Mouse (Mus musculus): Measurements from ENCODE around the gene Ermp1.
A peak's percentile ranks its signal among the peaks of the same experiment; 100 is the strongest.
"Not testable (repeated sequence)": the region's sequence is repeated elsewhere in the genome, so short reads cannot be mapped to it uniquely, and the experiment has no call there.

The Ermp1 gene

DNA sequence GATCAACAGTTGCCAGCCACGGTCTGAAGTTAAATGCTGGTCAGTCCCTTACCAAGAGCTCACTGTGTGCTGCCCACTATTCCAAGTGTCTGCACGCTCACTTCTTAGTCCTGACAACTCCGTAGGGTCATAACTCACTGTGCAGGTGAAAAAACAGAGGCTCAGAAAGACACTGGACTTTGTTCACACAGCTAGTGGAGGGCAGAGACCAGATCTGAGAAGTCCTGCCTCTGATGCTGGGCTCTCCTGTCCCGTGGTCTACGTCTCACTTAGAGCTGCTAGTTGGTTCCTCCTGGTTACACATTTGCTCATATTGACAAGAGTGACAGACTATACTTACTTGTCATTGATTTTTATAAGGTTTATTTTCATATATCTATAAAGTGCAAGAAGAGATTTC is 49.2 kb downstream of the Ermp1 start:
- DNase-seq (ENCODE audit: low spot score), result no peak

DNA sequence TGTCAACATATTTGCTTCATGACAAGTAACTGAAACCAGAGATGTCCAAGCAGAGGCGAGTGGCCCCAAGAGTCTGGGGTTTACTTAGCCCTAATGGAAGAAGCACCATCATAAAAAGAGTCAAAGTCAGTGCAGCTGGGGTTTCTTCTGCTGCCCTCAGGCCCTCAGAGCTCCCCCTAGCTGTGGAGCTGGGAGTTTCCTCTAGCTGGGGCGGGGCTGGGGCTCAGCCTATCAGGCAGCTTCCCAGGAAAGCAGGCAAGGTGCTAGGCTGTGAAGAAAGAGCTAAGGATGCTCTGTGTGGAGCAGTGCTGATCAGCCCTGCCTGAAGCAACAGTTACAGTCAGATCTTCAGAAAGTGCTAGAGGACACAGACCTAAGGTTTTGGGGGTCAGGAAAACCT is 51.2 kb downstream of the Ermp1 start:
- no peak for DNase-seq (ENCODE audit: low spot score)

DNA sequence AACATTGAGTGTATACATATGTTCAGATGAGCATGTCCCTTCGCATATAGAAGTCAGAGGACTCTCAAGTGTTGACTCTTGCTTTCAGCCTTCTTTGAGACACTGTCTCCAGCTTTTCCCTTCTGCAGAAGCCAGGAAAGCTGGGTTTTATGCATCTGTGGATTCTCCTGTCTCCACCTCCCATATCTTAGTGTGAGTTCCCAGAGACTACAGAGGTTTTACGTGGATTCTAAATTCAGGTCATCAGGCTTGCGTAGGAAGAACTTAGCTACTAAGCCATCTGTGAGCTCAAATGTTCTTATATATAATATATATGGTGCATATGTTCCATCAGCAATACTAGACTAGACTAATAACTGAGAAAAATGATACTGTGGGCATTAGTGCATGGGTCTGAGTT is 51.9 kb downstream of the Ermp1 start:
- DNase-seq (ENCODE audit: low spot score), result no peak

DNA sequence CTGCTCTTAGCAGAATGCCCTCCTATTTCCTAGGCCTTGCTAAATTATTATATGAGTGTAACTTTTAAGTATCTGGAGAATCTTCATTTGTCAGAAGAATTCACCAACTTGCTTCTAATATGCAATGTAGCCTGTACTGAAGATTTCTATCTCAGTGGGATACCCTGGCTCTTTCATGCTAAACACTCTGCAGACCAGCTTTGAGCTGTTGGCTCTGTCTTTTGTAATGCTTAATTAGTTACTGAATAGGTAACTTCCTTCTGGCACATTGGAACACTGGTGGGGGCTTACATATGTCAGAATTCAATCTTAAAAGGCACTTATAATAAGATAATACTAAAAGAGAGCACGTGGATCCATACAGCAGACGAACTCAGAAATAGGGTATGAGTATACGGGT is 54.4 kb downstream of the Ermp1 start:
- DNase-seq (ENCODE audit: low spot score), result not testable (repeated sequence)

DNA sequence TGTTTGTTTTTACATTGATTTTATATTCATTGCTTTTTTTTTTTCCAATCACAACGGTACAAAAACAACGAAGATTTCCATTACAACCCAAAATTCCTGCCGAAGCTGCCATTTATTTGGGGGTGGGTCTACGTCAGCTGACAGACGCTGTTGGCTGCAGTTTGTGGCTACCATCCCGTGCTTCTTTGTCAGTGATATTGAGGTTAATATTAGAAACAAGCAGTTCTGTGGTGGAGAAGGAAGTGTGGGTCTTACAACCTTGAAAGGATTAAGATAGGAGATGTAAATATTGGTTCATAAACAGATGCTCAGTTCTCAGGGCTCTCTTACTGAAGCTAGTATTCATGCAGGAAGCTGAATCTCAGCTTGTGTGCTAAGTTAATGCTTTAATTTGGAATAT is 64.5 kb downstream of the Ermp1 start:
- DNase-seq (ENCODE audit: low spot score), result no peak

DNA sequence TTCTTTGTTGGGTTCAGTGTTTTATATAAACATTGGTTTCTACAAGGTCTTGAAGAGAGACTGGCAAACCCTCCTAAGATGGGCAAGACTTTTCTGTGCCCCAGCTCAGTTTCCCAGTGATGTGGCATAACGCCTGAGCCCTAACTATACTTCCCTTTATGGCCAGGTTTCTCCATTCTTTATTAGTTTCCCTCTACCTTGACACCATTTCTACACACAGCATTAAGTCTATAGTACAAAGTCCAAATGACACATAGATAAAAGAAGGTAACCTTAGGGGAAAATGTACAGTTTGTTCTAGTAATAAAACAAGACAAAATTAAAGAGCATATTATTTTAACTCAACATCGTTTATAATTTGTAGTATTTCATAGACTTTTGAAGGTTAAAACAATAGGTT is 65.8 kb downstream of the Ermp1 start:
- no peak for DNase-seq (ENCODE audit: low spot score)

DNA sequence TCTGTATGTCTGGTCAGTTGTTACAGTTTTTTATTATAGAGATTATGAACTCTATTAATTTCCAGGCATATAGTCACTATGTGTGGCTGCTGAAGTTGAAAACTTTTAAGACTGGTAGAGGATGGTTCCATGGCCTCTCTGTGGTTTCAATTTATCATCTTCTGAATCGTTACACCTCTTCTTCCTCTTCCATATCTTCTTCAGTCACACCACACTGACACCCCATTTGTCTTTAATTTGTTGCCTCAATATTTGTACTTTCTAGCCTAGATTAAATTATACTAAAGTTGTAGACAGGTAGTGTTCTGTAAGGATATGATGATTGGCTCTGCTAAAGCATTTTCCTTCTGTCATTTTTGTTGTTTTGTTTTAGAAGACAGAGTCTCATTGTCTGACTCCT is 81.7 kb downstream of the Ermp1 start:
- no peak for DNase-seq (ENCODE audit: low spot score)

DNA sequence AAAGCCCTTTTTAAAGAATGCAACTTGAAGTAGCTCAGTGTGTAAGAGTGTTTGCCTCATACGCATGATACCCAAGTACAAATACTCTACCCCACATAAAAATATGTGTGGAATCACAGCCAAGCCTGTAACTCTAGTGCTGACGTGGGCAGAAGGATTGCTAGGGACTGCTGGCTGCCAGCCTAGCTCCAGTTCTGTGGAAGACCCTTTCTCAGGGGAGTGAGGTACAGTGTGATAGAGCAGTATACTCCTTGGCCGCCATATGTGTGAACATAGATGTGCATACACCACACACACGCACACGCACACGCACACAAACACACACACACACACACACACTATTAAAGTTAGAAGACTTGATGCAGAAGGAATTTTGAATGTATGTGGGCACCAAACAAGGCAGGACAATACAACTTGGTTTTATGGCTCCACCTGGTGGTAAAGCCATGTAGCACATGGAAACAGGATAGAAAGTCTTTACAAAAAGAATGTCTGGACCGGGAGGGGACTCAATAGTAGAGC is 84.9 kb downstream of the Ermp1 start:
- peak; percentile 41 for DNase-seq (ENCODE audit: low spot score)

DNA sequence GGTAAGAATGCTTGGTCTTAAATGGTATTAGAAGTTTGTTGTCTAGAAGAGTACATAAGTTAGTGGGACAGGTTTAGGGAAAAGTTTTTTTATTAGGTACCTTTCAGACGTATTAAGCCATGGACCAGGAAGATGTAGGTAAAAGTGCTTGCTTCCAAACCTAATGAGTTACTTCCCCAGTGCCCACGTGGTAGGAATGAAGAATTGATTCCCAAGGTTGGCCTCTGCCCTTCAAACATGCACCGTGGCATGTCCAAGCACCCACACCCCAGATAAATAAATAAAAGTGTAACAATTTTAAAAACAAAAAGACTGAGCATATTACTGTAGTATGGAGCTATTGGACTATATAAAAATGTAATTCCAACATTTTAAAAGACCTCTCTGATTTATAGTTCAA is 85.6 kb downstream of the Ermp1 start:
- no peak for DNase-seq (ENCODE audit: low spot score)

DNA sequence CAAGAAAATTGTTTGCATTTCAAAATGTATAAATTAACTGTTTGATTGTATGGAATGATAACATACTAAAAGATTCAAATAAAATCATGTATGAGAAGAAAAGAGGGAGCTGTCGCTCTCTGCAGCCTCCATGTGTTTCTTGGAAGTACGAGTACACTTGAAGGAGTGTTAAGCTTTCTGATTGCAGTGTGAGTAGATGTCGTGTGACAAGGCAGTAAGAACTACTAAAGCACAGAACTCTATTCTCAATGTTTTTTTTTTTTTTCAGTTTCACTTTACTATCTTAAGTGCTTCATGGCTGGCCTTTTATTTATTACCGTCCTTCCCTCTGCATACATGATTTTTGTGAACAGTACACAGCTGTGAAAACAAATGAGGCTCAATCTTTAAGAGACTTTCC is 86.0 kb downstream of the Ermp1 start:
- no peak for DNase-seq (ENCODE audit: low spot score)

Data from ovary, postnatal 14 days (tissue).